Mouse (Mus musculus) CH12.LX (cell line): Measurements from ENCODE around the gene Slc7a6. TPM values are rescaled to one million over a fixed set of nuclear protein-coding genes. Genes with fewer than 3 reads are reported as not detected.

Experiments used
- DNase-seq: peaks from one replicate; pipeline ENCODE4 v3.0.0-alpha.2; 2013; ENCODE audit errors: extremely low read depth
- H3K27ac ChIP-seq: 2 replicates; pipeline ENCODE4 v1.5.1; 2012; ENCODE audit warnings: low read depth, mild to moderate bottlenecking, control low read depth, moderate library complexity; ENCODE audit not compliant: insufficient read depth
- H3K27me3 ChIP-seq: replicated peaks from 2 replicates; pipeline ENCODE3; 2012; ENCODE audit warnings: inconsistent platforms
- H3K36me3 ChIP-seq, 2 experiments: replicated peaks in 1 of 2; 2 replicates each; pipeline versions ENCODE3 to v1.6.1; 2012; ENCODE audit warnings: inconsistent platforms in 1 of 2, low read length in 1 of 2, mild to moderate bottlenecking in 1 of 2, mixed read lengths in 1 of 2, moderate library complexity in 1 of 2; ENCODE audit not compliant: control insufficient read depth in 1 of 2, insufficient read depth in 1 of 2
- H3K4me1 ChIP-seq, 2 experiments: 2 replicates each; pipeline ENCODE4 v1.6.1; 2012; ENCODE audit warnings: inconsistent platforms in 1 of 2, moderate library complexity in 1 of 2; ENCODE audit not compliant: insufficient read depth in 2 of 2, control insufficient read depth in 1 of 2
- H3K4me2 ChIP-seq: 2 replicates; pipeline ENCODE4 v1.6.1; 2012; ENCODE audit warnings: low read depth, mild to moderate bottlenecking, control low read depth; ENCODE audit not compliant: poor library complexity, insufficient read depth, severe bottlenecking
- H3K4me3 ChIP-seq, 3 experiments: fragments of 150-350 bp in 1 of 3; sonication (generic) in 1 of 3; replicated peaks in 1 of 3; 2 replicates each; pipeline versions ENCODE3 to v1.5.1; 2011 to 2012; ENCODE audit warnings: low read depth in 2 of 3, low read length in 2 of 3, mild to moderate bottlenecking in 2 of 3, moderate library complexity in 2 of 3, control low read depth in 1 of 3, improper control_type of control experiment in 1 of 3, inconsistent platforms in 1 of 3, mixed read lengths in 1 of 3; ENCODE audit not compliant: poor library complexity in 1 of 3
- H3K79me2 ChIP-seq: replicated peaks from 2 replicates; pipeline ENCODE4 v1.6.1; 2012; ENCODE audit warnings: mild to moderate bottlenecking, moderate library complexity; ENCODE audit not compliant: control insufficient read depth, poor library complexity, insufficient read depth, severe bottlenecking; ENCODE audit errors: extremely low read depth
- H3K9ac ChIP-seq: 2 replicates; pipeline ENCODE4 v1.6.1; 2012; ENCODE audit warnings: low read depth, mild to moderate bottlenecking, control low read depth, moderate library complexity; ENCODE audit not compliant: insufficient read depth
- H3K9me3 ChIP-seq: replicated peaks from 2 replicates; pipeline ENCODE3; 2012; ENCODE audit warnings: low read length, inconsistent platforms, mixed read lengths
- BHLHE40 ChIP-seq: IDR thresholded peaks from 2 replicates; pipeline ENCODE4 v1.6.1; 2011; ENCODE audit warnings: mild to moderate bottlenecking, low read depth, low read length, improper control_type of control experiment
- ELF1 ChIP-seq: IDR thresholded peaks from 2 replicates; pipeline ENCODE4 v1.6.1; 2014; ENCODE audit warnings: low read depth, mild to moderate bottlenecking, inconsistent platforms, low read length, improper control_type of control experiment
- ETS1 ChIP-seq: conservative IDR thresholded peaks from 2 replicates; pipeline ENCODE4 v1.6.1; 2012; ENCODE audit warnings: low read depth, mild to moderate bottlenecking, inconsistent platforms, low read length, improper control_type of control experiment, moderate library complexity
- GABPA ChIP-seq: IDR thresholded peaks from 2 replicates; pipeline ENCODE4 v1.6.1; 2012; ENCODE audit warnings: low read depth, low read length, improper control_type of control experiment, inconsistent platforms; ENCODE audit not compliant: insufficient replicate concordance
- HCFC1 ChIP-seq: IDR thresholded peaks from 2 replicates; pipeline ENCODE4 v1.6.1; 2012; ENCODE audit warnings: low read depth, mild to moderate bottlenecking, inconsistent platforms, low read length, improper control_type of control experiment
- JUN ChIP-seq: IDR thresholded peaks from 2 replicates; pipeline ENCODE4 v1.6.1; 2011; ENCODE audit warnings: low read depth, mild to moderate bottlenecking, low read length, improper control_type of control experiment, moderate library complexity; ENCODE audit not compliant: insufficient read depth
- JUND ChIP-seq: conservative IDR thresholded peaks from 2 replicates; pipeline ENCODE4 v1.6.1; 2011; ENCODE audit warnings: low read depth, low read length, improper control_type of control experiment
- KAT2A ChIP-seq: IDR thresholded peaks from 2 replicates; pipeline ENCODE4 v1.6.1; 2012; ENCODE audit warnings: low read length, improper control_type of control experiment, inconsistent platforms; ENCODE audit not compliant: insufficient replicate concordance
- MAZ ChIP-seq: IDR thresholded peaks from 2 replicates; pipeline ENCODE4 v1.6.1; 2012; ENCODE audit warnings: low read depth, mild to moderate bottlenecking, inconsistent platforms, low read length, improper control_type of control experiment, moderate library complexity
- MEF2A ChIP-seq: IDR thresholded peaks from 2 replicates; pipeline ENCODE4 v1.6.1; 2014; ENCODE audit warnings: low read depth, mild to moderate bottlenecking, inconsistent platforms, low read length, improper control_type of control experiment, borderline replicate concordance
- NELFE ChIP-seq: IDR thresholded peaks from 2 replicates; pipeline ENCODE4 v1.6.1; 2011; ENCODE audit warnings: low read depth, low read length, improper control_type of control experiment
- NRF1 ChIP-seq: IDR thresholded peaks from 2 replicates; pipeline ENCODE4 v1.6.1; 2014; ENCODE audit warnings: low read depth, mild to moderate bottlenecking, inconsistent platforms, low read length, improper control_type of control experiment, moderate library complexity
- PAX5 ChIP-seq: IDR thresholded peaks from 2 replicates; pipeline ENCODE4 v1.6.1; 2012; ENCODE audit warnings: low read length, inconsistent platforms, mixed read lengths
- POLR2AphosphoS2 ChIP-seq: IDR thresholded peaks from 2 replicates; pipeline ENCODE4 v1.6.1; 2011; ENCODE audit warnings: low read depth, low read length, improper control_type of control experiment
- RAD21 ChIP-seq: IDR thresholded peaks from 2 replicates; pipeline ENCODE4 v1.6.1; 2011; ENCODE audit warnings: low read depth, mild to moderate bottlenecking, low read length, improper control_type of control experiment, moderate library complexity
- RCOR1 ChIP-seq: conservative IDR thresholded peaks from 2 replicates; pipeline ENCODE4 v1.6.1; 2012; ENCODE audit warnings: low read depth, mild to moderate bottlenecking, inconsistent platforms, low read length, improper control_type of control experiment
- SMC3 ChIP-seq: IDR thresholded peaks from 2 replicates; pipeline ENCODE4 v1.6.1; 2011; ENCODE audit warnings: low read depth, low read length, improper control_type of control experiment
- TCF12 ChIP-seq: IDR thresholded peaks from 2 replicates; pipeline ENCODE4 v1.6.1; 2014; ENCODE audit warnings: low read depth, mild to moderate bottlenecking, inconsistent platforms, low read length, improper control_type of control experiment
- USF2 ChIP-seq: conservative IDR thresholded peaks from 2 replicates; pipeline ENCODE4 v1.6.1; 2011; ENCODE audit warnings: low read depth, low read length, improper control_type of control experiment
- ZC3H11A ChIP-seq: IDR thresholded peaks from 2 replicates; pipeline ENCODE4 v1.6.1; 2012; ENCODE audit warnings: low read depth, mild to moderate bottlenecking, inconsistent platforms, low read length, improper control_type of control experiment
- ZMIZ1 ChIP-seq: IDR thresholded peaks from 2 replicates; pipeline ENCODE4 v1.6.1; 2012; ENCODE audit warnings: low read depth, mild to moderate bottlenecking, inconsistent platforms, low read length, improper control_type of control experiment
- ZNF384 ChIP-seq: IDR thresholded peaks from 2 replicates; pipeline ENCODE4 v1.6.1; 2012; ENCODE audit warnings: low read depth, low read length, improper control_type of control experiment, inconsistent platforms
- dilution Hi-C: fragments of 300-500 bp; cut with MboI; formaldehyde crosslinking; loops from 2 replicates; pipeline ENCODE4 v1.14.3; 2020; ENCODE audit warnings: low sequenced_read_pairs; ENCODE audit not compliant: extremely low pct_unique_long_range_greater_than_20kb, extremely low pct_ligation_motif_present
- in situ Hi-C: fragments of 300-500 bp; cut with MboI; formaldehyde crosslinking; loops from 3 replicates; pipeline ENCODE4 v1.14.3; 2019; ENCODE audit warnings: low sequenced_read_pairs, low pct_ligation_motif_present, low pct_unique_long_range_greater_than_20kb, mixed read lengths
- polyA plus RNA-seq: library from polyadenylated mRNA; unstranded; fragments of >175 nt; gene quantifications from 2 replicates; pipeline ENCODE4 v1.2.1, GENCODE M21; 2012; ENCODE audit warnings: low read depth; ENCODE audit not compliant: insufficient read length
- total RNA-seq, 2 experiments: library from RNA; depleted of rRNA; stranded (reverse); fragments of 300-350 nt in 1 of 2; fragments of >200 nt in 1 of 2; gene quantifications; 2 replicates each; pipeline ENCODE4 v1.2.3; 2012 to 2014

Slc7a6 gene
- total and polyA plus RNA-seq, 3 experiments, result 24.2 to 61.8 (median 32.6) TPM

- no peaks in the 10 kb centered on the region; the same call in 1 of the 2 replicates for H3K79me2 ChIP-seq
- no peak overlapping the region for H3K9ac ChIP-seq
- no peak overlapping the region for H3K4me2 ChIP-seq
- H3K27ac ChIP-seq, result no peak overlapping the region
- H3K4me1 ChIP-seq, result peaks cover 0 to 2% of the 10 kb centered on the region in 2 experiments; a peak in 1 of 4 replicates
- no peak overlapping the region for H3K4me3 ChIP-seq
- H3K9me3 ChIP-seq, result no peaks in the 10 kb centered on the region
- no peak for TF ChIP-seq ZMIZ1
- TF ChIP-seq GABPA, result no peak
- TF ChIP-seq POLR2AphosphoS2, result no peak
- TF ChIP-seq NRF1, result no peak
- TF ChIP-seq HCFC1, result no peak
- TF ChIP-seq JUND, result no peak
- TF ChIP-seq ZNF384, result no peak
- no peak for TF ChIP-seq SMC3
- TF ChIP-seq ELF1, result no peak
- no peak for TF ChIP-seq BHLHE40
- TF ChIP-seq PAX5, result no peak
- TF ChIP-seq TCF12, result no peak
- TF ChIP-seq KAT2A, result no peak
- TF ChIP-seq MAZ, result no peak
- no peak for TF ChIP-seq USF2
- TF ChIP-seq RCOR1, result no peak
- no peak for TF ChIP-seq JUN
- TF ChIP-seq, all 38 proteins: peak for 0
- in situ Hi-C loops (no loop called here), dilution Hi-C loops (no loop called here)
- H3K36me3 ChIP-seq, result peaks cover 65 to 91% of the 10 kb centered on the region in 2 experiments
- DNase-seq, result no peak
- H3K27me3 ChIP-seq, result no peaks in the 10 kb centered on the region
Measured at GRCm38 (mm10) chr8:106191639-106192038, 23.0 kb downstream of the Slc7a6 start.

DNA sequence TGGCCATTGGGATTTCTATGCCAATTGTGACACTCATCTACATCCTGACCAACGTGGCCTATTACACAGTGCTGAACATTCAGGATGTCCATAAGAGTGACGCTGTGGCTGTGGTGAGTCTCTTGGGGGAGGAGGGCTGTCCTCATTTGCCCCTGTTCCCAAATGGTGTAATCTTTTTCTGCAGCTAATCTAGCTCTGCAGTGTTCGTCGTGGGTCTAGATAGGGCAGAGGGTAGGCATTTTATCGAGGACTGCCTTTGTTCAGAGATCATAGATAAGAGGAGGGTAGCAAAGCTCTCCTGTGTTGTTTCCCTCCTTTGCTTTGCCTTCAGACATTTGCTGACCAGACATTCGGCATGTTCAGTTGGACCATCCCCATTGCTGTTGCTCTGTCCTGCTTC lies 24.5 kb downstream of the Slc7a6 start:
- no peak overlapping the region for H3K9ac ChIP-seq
- TF ChIP-seq ELF1 (no peak), NELFE (no peak), RAD21 (no peak), RCOR1 (no peak), JUN (no peak), ETS1 (no peak), ZC3H11A (no peak), ZNF384 (no peak), MEF2A (no peak)
- H3K4me3 ChIP-seq, result no peak overlapping the region
- no peaks in the 10 kb centered on the region for H3K4me1 ChIP-seq
- dilution Hi-C loops (no loop called here), in situ Hi-C loops (no loop called here)
- no peaks in the 10 kb centered on the region for H3K79me2 ChIP-seq
- peaks cover 64 to 92% of the 10 kb centered on the region in 2 experiments for H3K36me3 ChIP-seq
- no peak overlapping the region for H3K27ac ChIP-seq
- H3K9me3 ChIP-seq, result no peaks in the 10 kb centered on the region
- no peak for DNase-seq
- no peak overlapping the region for H3K4me2 ChIP-seq
- no peaks in the 10 kb centered on the region for H3K27me3 ChIP-seq
